ENCODE assay signal across 8 mouse cellular contexts in genomic region chr12:80260056-80260743, GRCm38 (mm10). TPM values are rescaled to one million over a fixed set of nuclear protein-coding genes. Genes with fewer than 3 reads are reported as not detected.
DNase-seq lines count a peak whose midpoint lies in the region; ATAC-seq lines count a peak whose summit lies in the region.

TSS of gene Actn1 (minus strand) at chr12:80260371.

- peak; percentile 83 for ATAC-seq in megakaryocyte, adult 5-6 weeks (ENCODE audit: poor library complexity, severe bottlenecking)

- DNase-seq in adrenal gland, adult (ENCODE audit: inconsistent age in 2 of 2, low spot score in 1 of 2): peak; percentile 95 to 97
- peak; percentile 96 for DNase-seq in embryo, embryonic 10.5 days (ENCODE audit: low spot score)
- DNase-seq in gastrocnemius, postnatal 10 days: peak; percentile 77
- peak; percentile 74 for DNase-seq in induced T-regulatory cell, adult 2 months (ENCODE audit: low read depth)
- peak; percentile 85 to 96 for DNase-seq in left cerebral cortex, adult 8-10 months (ENCODE audit: low spot score in 2 of 2)
- peak; percentile 96 to 98 for DNase-seq in right cerebral cortex, postnatal 10 days (ENCODE audit: low spot score in 2 of 2)
- DNase-seq in urinary bladder, postnatal 25 days (ENCODE audit: low spot score): peak; percentile 64

RNA-seq across cellular contexts. Expression of gene Actn1, which starts in this region (rescaled TPM):
- 10 to 100 TPM; 30.0 to 38.8 TPM for total RNA-seq in gastrocnemius, postnatal 10 days (2021)
- total RNA-seq in left cerebral cortex, adult 8-10 months (2022): 100 to 1,000 TPM in 1 of 4 experiments, 10 to 100 TPM in 3; 92.6 to 101 (median 98.8) TPM
- 31.2 and 38.6 TPM in 2 replicates for total RNA-seq in megakaryocyte, adult 5-6 weeks (2015)
- 30.9 and 52.5 TPM in 2 replicates for total RNA-seq in megakaryocyte, adult 5-6 weeks (2017)

Comparison
In these comparisons a context has a peak if more than half of its experiments do, and no peak if none do; other contexts are left out.
1. Peak in every context shown above with its lines: DNase-seq and ATAC-seq.